Mouse (Mus musculus) bone marrow, adult 2 months (tissue): ENCODE results near the gene Tbc1d4.

Experiments used
- CTCF ChIP-seq: fragments of 200-500 bp; IDR thresholded peaks from 2 replicates; pipeline ENCODE4 v1.5.1; 2011; ENCODE audit warnings: low read length, control low read depth; ENCODE audit not compliant: control insufficient read depth, insufficient read depth
- POLR2A ChIP-seq: fragments of 200-500 bp; IDR thresholded peaks from 2 replicates; pipeline ENCODE4 v1.6.1; 2011; ENCODE audit warnings: low read depth, mild to moderate bottlenecking, control low read depth, low read length, borderline replicate concordance; ENCODE audit not compliant: control insufficient read depth

DNA sequence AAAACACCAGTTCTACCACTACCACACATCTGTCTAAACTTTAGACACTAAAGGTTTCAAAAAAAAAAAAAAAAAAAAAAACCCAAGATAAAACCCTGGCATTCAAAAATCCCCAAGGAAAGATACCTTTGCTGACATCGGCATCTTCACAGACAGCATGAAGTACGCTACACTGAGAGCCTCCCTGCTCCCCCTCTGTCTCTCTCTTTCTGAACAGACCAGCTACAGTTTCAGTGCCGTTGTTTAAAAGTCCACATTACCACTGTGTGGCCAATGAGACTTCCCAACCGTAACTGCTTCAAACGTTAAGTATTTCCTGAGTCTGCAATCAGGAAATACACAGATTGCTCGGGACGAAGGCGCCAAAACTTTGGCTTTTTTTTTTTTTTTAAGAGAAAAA lies 97.6 kb downstream of the Tbc1d4 start:
- no peak for TF ChIP-seq CTCF
- no peak for TF ChIP-seq POLR2A
